Mouse (Mus musculus) midbrain, postnatal 0 days (tissue): ENCODE results near the gene Tmem151b. TPM values are rescaled to one million over a fixed set of nuclear protein-coding genes. Genes with fewer than 3 reads are reported as not detected.

Experiments
- ATAC-seq: fragments of 200-750 bp; cut with Nextera tagmentation; 2 replicates; pipeline ENCODE4 v1.8.0; 2017; ENCODE audit warnings: moderate number of reproducible peaks, mild to moderate bottlenecking, moderate TSS enrichment, moderate library complexity; ENCODE audit not compliant: low FRiP score
- DNase-seq: peaks from one replicate; pipeline ENCODE4 v3.0.0-alpha.2; 2015; ENCODE audit warnings: low spot score
- H3K27ac ChIP-seq: fragments of 300-500 bp; sonication (generic); 2 replicates; pipeline ENCODE4 v1.5.1; 2014; ENCODE audit warnings: low read depth, mild to moderate bottlenecking, low read length, mixed read lengths
- H3K27me3 ChIP-seq: fragments of 300-500 bp; sonication (generic); 2 replicates; pipeline ENCODE4 v1.6.1; 2014; ENCODE audit warnings: low read length, control low read depth, mixed read lengths; ENCODE audit not compliant: insufficient read depth
- H3K36me3 ChIP-seq: fragments of 300-500 bp; sonication (generic); 2 replicates; pipeline ENCODE4 v1.6.1; 2014; ENCODE audit warnings: low read length, control low read depth, mixed read lengths; ENCODE audit not compliant: insufficient read depth
- H3K4me1 ChIP-seq: fragments of 300-500 bp; sonication (generic); 2 replicates; pipeline ENCODE4 v1.6.1; 2014; ENCODE audit warnings: mild to moderate bottlenecking, control low read depth, antibody characterized with exemption, low read length, mixed read lengths; ENCODE audit not compliant: insufficient read depth
- H3K4me2 ChIP-seq: fragments of 300-500 bp; sonication (generic); 2 replicates; pipeline ENCODE4 v1.6.1; 2014; ENCODE audit warnings: low read depth, mild to moderate bottlenecking, low read length, mixed read lengths; ENCODE audit not compliant: poor library complexity, severe bottlenecking
- H3K4me3 ChIP-seq: fragments of 300-500 bp; sonication (generic); 2 replicates; pipeline ENCODE4 v1.5.1; 2014; ENCODE audit warnings: low read depth, mild to moderate bottlenecking, low read length, moderate library complexity
- H3K9ac ChIP-seq: fragments of 300-500 bp; sonication (generic); replicated peaks from 2 replicates; pipeline ENCODE4 v1.6.1; 2014; ENCODE audit warnings: mild to moderate bottlenecking, low read length, moderate library complexity, mixed read lengths; ENCODE audit not compliant: poor library complexity, severe bottlenecking
- H3K9me3 ChIP-seq: fragments of 300-500 bp; sonication (generic); 2 replicates; pipeline ENCODE4 v1.6.1; 2016; ENCODE audit warnings: low read length, control low read depth
- CTCF ChIP-seq: IDR thresholded peaks from 2 replicates; pipeline ENCODE4 v1.5.1; 2016; ENCODE audit warnings: antibody characterized with exemption, mild to moderate bottlenecking
- WGBS: fragments of 180-500 bp; shearing (Covaris S2); extraction: QIAGEN DNeasy Blood & Tissue Kit; methylation state at CpG from one replicate; pipeline ENCODE4 v1.1.7; 2014; 5-methylcytosine and 5-hydroxymethylcytosine counted together
- polyA plus RNA-seq: library from polyadenylated mRNA; unstranded; fragments of >200 nt; fragmentation: Nextera tagmentation; extraction: Ambion mirVana; gene quantifications from 2 replicates; pipeline ENCODE4 v1.2.1, GENCODE M21; 2015
- total RNA-seq: library from RNA; depleted of rRNA; stranded (reverse); fragments of >200 nt; gene quantifications from 2 replicates; pipeline ENCODE4 v1.2.3, GENCODE M21; 2014

Tmem151b gene
- total and polyA plus RNA-seq, 2 experiments from 2014 or later = 29.1 to 95.6 TPM

DNA sequence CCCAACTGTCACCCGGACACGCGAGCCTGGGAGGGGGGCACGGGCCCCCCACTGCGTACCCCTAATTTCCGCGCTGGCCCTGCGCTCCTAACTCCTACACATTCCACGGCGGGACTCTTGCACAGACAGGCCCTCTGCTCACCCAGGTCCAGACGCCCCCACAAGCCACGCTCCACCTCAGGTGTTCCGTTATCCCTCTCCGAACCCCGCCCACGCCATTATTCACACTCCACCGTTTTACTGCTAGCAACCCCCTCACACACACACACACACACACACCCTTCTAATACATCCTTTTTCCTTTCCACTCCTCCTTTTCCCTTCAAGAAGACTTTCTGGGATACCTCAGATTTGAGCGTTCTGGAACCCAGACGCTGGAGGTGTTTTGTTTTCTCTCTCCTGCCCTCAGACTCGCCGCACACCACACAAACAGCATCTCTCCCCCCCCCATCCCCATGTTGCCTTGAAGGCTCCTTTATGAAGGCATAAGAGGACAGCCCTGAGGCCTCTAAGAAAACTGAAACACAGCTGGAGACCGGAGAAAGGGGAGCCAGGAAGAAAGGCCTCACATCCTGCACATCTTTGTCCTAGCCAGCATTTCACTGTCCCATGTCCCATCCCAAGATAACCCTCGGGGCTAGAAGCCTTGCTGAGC, 46.4 kb upstream of the Tmem151b start:
- no peak for TF ChIP-seq CTCF
- DNase-seq (no peak), ATAC-seq (no peak)
- Histone ChIP-seq H3K4me2 (peak overlapping the region; percentile 92), H3K36me3 (no peaks in the 10 kb centered on the region), H3K27me3 (peaks cover 15% of the 10 kb centered on the region), H3K9me3 (no peaks in the 10 kb centered on the region), H3K4me1 (peaks cover 15% of the 10 kb centered on the region), H3K27ac (no peak overlapping the region), H3K4me3 (peak overlapping the region; percentile 46), H3K9ac (peak overlapping the region; percentile 54)
- WGBS = 8% methylated on average over 23 of the region's 23 CpGs

DNA sequence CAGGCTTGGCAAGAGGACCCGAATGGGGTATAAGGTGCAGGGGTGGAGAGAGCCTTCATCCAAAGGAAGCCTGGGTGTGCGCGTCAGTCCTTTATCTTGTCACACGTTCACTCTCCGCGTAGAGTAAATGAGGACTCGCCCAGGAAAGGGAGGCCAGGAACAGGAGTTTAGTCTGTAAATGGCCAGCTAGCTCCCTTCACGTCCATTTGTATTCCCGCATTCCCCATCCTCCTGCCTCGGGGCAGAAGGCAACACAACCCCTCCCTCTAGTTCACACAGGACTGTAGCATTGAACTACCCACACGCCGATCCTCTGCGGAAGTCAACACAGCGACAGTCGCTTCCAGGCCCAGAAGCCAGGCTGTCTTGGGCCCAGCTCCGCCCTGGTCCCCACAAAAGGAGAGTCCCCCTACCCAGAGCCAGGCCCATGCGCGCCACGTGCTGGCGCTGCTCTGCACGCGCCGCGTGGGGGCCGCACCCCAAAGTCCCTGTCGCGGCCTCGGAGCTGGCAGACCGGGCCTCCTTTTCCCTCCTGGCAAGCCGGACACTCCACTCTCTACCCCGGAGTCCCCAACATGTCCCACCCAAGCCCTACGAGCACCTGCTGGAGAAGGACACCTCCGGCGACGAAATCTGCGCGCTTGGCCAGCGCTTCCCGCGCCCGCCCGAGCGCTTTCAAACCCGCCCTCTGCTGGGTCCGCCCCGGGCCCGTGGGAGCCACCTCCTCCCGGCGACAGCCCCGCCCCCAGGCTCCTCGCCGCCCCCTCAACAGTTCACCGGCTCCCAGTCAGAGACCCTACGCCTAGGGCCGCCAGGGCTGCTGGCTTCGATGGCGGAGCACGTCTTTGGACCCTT, 45.6 kb upstream of the Tmem151b start:
- ATAC-seq = peak; percentile 32
- peak overlapping the region; percentile 54 for H3K9ac ChIP-seq
- H3K4me2 ChIP-seq = peak overlapping the region; percentile 92
- H3K4me3 ChIP-seq = peak overlapping the region; percentile 46
- H3K36me3 ChIP-seq = no peaks in the 10 kb centered on the region
- peaks cover 10% of the 10 kb centered on the region for H3K27me3 ChIP-seq
- no peak overlapping the region for H3K27ac ChIP-seq
- no peaks in the 10 kb centered on the region for H3K9me3 ChIP-seq
- TF ChIP-seq CTCF = no peak; the same call in 1 of the 2 replicates
- WGBS = 2% methylated on average over 54 of the region's 58 CpGs
- peak; percentile 48 for DNase-seq
- peaks cover 15% of the 10 kb centered on the region for H3K4me1 ChIP-seq

DNA sequence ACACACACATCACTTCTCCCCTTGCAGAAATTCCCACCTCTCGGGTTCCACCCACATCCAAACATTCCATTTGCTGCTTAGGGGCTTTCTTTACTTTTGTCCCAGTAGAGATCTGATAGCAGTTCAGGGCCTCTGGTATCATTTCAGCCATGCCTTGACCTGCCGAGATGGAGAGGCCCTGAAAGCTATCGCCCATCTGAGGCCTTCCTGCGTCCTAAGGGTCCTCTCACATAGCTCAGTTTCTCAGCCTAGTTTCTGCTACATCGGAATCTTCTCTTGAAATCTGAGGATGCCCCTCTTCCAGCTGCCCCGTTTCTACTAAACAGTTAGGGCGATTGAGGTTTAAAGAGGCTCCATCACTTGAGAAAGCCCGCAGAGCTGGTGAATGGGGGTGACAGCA, 44.7 kb upstream of the Tmem151b start:
- no peaks in the 10 kb centered on the region for H3K36me3 ChIP-seq
- peaks cover 8% of the 10 kb centered on the region for H3K27me3 ChIP-seq
- DNase-seq = no peak
- H3K9me3 ChIP-seq = no peaks in the 10 kb centered on the region
- peaks cover 15% of the 10 kb centered on the region for H3K4me1 ChIP-seq
- peak overlapping the region; percentile 92 for H3K4me2 ChIP-seq
- WGBS = 56% methylated on average over 8 of the region's 8 CpGs
- H3K27ac ChIP-seq = no peak overlapping the region
- TF ChIP-seq CTCF = no peak
- H3K4me3 ChIP-seq = peak overlapping the region; percentile 46
- ATAC-seq = no peak
- 0 out of 2 replicates have a peak overlapping the region, but pooled peaks have one; percentile 54 for H3K9ac ChIP-seq

DNA sequence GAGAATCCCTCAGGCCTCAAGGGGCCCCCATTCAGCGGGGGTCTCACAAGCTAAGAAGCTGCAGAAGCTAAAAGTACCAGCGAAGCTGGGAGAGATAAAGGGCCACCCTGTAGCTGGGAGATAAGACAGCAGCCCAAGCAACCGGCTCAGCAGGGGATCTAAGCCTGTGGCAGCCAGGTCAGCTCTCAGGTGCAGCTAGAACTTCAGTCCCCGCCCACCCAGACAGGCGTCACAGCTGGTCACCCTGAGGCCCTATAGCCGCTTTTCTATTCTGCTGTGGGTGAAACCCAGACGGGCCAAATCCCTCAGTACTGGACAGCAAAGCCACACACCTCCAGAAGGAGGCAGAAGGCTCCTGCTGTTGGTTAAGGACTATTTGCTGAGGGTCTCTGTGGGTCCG, 44.0 kb upstream of the Tmem151b start:
- no peaks in the 10 kb centered on the region for H3K36me3 ChIP-seq
- H3K4me2 ChIP-seq = peak overlapping the region; percentile 15; the same call in 1 of the 2 replicates
- H3K27ac ChIP-seq = no peak overlapping the region
- ATAC-seq = no peak
- 0 out of 2 replicates have a peak, but pooled peaks have one; percentile 16 for TF ChIP-seq CTCF
- H3K27me3 ChIP-seq = peaks cover 8% of the 10 kb centered on the region
- 31% methylated on average over 8 of the region's 8 CpGs for WGBS
- no peak overlapping the region for H3K4me3 ChIP-seq
- no peak for DNase-seq
- peaks cover 15% of the 10 kb centered on the region for H3K4me1 ChIP-seq
- no peak overlapping the region for H3K9ac ChIP-seq
- H3K9me3 ChIP-seq = no peaks in the 10 kb centered on the region

DNA sequence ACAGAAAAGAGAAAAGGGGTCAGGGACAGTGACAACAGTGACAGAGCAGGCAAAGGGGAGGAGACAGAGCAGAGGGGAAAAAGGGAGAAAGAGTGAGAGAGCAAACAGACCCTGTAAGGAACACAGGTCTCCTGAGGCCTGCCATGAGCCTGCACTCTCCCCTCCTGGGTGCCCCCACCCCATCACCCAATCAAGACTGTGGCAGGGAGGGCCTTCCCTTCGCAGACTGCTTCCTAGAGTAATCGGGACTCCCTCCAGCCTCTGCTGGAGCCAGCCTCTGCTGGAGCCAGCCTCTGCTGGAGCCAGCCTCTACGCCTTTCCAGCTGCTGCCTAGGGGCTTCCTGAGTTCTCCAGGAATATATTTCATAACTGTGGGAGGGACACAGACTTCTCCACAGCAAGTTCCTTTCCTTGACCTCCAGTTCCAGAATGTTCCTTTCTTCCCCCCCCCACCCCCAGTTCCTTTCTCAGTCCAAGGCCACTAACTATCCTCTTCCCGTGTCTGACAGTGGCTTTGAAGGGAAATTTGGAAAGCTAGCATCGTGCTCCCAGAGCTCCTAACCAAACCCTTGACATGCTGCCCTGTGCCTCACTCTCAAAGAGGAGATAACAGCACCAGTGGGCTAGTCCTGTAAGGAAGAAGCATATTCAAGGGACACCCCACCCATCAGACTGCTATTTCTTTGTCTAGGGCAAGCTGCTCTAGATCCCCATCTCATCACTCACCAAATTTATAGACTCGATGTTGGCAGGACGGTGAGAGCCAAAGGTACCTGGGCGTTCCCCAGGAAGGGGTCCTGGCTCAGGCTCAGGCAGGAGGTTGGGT, 43.3 kb upstream of the Tmem151b start:
- Histone ChIP-seq H3K27me3 (peaks cover 8% of the 10 kb centered on the region), H3K4me1 (peaks cover 15% of the 10 kb centered on the region), H3K36me3 (no peaks in the 10 kb centered on the region), H3K27ac (peak overlapping the region; percentile 12; the same call in 1 of the 2 replicates), H3K4me2 (peak overlapping the region; percentile 24; the same call in 1 of the 2 replicates), H3K4me3 (no peak overlapping the region), H3K9ac (peak overlapping the region; percentile 29; the same call in 1 of the 2 replicates), H3K9me3 (no peaks in the 10 kb centered on the region)
- no peak for TF ChIP-seq CTCF
- no peak for DNase-seq
- ATAC-seq = no peak
- WGBS = 61% methylated on average over 8 of the region's 8 CpGs
